Mouse (Mus musculus) E14TG2a.4 (cell line): ENCODE results near the gene Exoc3l.

Source experiments
- H3K27me3 ChIP-seq: 2 replicates; pipeline ENCODE4 v1.6.1; 2014; ENCODE audit warnings: low read length, control low read depth; ENCODE audit not compliant: insufficient read depth
- H3K36me3 ChIP-seq: 2 replicates; pipeline ENCODE4 v1.6.1; 2014; ENCODE audit warnings: low read length, control low read depth; ENCODE audit not compliant: insufficient read depth
- H3K4me1 ChIP-seq: replicated peaks from 2 replicates; pipeline ENCODE4 v1.6.1; 2014; ENCODE audit warnings: low read depth, low read length, control low read depth
- H3K4me3 ChIP-seq: replicated peaks from 2 replicates; pipeline ENCODE4 v1.5.1; 2014; ENCODE audit warnings: mild to moderate bottlenecking, low read length
- H3K9me3 ChIP-seq: 2 replicates; pipeline ENCODE4 v1.6.1; 2014; ENCODE audit warnings: low read length, control low read depth
- CTCF ChIP-seq: conservative IDR thresholded peaks from 2 replicates; pipeline ENCODE4 v1.5.1; 2014; ENCODE audit warnings: low read length
- NANOG ChIP-seq: IDR thresholded peaks from 2 replicates; pipeline ENCODE4 v1.6.1; 2014; ENCODE audit warnings: borderline replicate concordance, low read length, mixed read lengths
- POU5F1 ChIP-seq: IDR thresholded peaks from 2 replicates; pipeline ENCODE4 v1.6.1; 2014; ENCODE audit warnings: low read length, borderline replicate concordance

Exoc3l gene

DNA sequence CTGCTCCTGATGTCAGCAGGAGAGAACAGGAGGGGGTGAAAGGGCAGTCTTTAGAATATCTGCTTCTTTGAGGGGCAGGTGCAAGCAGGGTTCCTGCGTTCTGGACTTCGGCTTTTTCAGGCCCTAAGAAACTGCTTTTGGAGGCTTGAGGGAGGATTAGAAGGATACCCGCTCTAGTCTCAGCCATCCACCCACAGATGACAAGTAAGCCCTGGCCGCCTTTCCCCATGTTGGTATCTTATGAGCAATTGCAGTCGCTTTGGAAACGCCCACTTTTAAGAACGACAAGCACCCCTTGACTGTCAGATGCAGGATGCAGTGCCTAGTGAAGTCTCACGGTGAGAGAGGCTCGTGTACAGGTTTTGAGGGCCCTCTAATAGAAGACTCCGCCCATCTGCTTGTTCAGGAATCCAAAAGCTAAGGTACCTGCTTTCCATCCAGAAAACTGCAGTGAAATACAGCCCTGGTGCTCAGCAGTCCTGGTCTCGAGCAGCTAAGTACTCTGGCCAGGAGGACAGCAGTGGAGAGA lies 22.8 kb upstream of the Exoc3l start:
- Histone ChIP-seq H3K4me1 (no peaks in the 10 kb centered on the region), H3K9me3 (no peaks in the 10 kb centered on the region), H3K4me3 (no peak overlapping the region), H3K36me3 (peaks cover 83% of the 10 kb centered on the region), H3K27me3 (no peaks in the 10 kb centered on the region)
- TF ChIP-seq NANOG (no peak), POU5F1 (no peak), CTCF (no peak)

DNA sequence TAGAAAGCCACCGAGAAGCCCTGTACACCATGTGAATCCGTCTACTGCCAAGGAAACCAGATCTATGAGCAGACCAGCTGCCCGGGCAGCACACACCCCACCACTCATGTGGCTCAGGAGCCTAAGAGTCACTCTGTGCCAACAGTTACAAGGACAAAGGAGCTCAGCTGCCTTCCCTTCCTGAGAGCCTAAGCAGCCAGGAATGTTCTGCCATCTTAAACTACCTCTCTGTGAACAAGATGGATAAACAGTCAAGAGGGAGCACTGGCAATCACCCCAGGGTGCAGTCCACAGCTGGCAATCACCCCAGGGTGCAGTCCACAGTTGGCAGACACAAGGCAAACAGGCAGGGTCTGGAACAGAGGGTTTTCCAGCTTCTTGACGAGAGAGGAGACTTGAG lies 22.0 kb upstream of the Exoc3l start:
- H3K4me3 ChIP-seq = no peak overlapping the region
- H3K9me3 ChIP-seq = no peaks in the 10 kb centered on the region
- H3K36me3 ChIP-seq = peaks cover 84% of the 10 kb centered on the region
- no peak for TF ChIP-seq NANOG
- no peak for TF ChIP-seq CTCF
- no peak for TF ChIP-seq POU5F1
- H3K27me3 ChIP-seq = no peaks in the 10 kb centered on the region
- H3K4me1 ChIP-seq = no peaks in the 10 kb centered on the region

DNA sequence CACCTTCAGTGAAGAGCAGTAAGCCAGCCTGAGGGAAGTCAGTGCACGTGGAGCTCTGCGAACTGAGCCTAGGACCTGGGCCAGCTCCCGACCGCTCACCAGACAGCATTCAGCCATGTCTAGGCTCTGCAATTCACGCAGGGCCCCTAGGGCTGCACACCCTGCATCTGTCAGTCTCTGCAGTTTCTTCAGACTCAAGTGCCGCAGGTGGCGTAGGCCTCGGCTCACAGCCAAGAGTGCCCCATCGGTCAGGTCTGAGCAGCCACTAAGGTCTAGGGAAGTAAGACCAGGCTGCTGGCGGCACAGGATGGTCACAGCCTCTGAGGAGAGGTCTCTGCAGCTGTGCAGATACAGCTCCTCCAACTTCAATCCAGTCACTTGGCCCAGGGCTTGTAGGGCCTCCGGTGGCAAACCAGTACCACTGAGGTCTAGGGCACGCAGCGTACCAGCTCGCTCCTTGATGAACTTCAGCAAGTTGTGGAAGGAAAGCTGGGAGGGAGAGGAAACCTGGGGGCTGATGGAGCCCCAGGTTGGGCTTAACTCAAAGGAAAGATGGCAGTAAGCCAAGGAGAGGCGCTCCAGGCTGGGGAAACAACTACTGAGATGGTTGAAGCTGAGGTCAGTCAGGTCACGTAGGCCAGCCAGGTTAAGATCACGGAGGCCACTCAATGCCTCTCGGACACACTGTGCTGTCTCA lies 19.3 kb upstream of the Exoc3l start:
- H3K27me3 ChIP-seq = no peaks in the 10 kb centered on the region
- H3K4me1 ChIP-seq = no peaks in the 10 kb centered on the region
- no peak for TF ChIP-seq CTCF
- TF ChIP-seq POU5F1 = no peak
- TF ChIP-seq NANOG = no peak
- H3K9me3 ChIP-seq = no peaks in the 10 kb centered on the region
- H3K36me3 ChIP-seq = peaks cover 92% of the 10 kb centered on the region
- H3K4me3 ChIP-seq = no peak overlapping the region

DNA sequence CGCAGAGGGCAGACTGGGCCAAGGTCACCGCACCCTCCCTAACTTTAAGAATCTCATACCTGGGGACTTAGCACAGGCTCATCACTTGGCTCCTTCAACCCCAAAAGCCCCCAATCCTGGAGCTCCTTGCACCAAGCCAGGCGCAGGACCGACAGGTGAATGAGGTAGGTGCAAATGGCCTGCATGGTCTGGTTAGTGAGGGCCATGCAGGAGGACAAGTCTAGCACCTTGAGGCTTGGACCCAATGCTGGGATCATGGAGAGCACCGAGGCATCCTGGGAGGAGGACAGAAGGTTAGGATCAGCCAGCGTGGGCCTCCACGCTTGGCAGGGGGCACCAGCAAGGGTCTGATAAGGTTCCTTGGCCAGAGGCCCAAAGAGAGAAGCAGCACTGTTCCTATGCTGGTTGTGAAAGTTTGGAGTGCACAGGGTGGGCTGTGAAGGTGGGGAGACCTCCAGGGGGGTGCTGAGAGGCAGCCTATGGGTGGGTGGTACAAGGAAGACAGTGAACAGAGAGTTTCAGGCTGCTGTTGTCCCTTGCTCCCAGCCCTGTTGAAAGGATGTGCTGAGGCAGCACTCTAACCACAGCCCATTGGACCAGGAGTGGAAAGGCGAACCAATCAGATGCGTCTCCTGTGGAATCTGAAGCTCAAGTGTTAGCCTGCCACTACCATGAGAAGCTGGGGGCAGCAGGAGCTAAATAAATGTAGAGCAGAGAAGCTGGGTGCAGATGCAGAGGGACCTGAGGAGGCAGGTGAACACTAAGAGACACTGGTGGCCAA lies 17.9 kb upstream of the Exoc3l start:
- 0 out of 2 replicates have a peak, but pooled peaks cover 3% of the 10 kb centered on the region for H3K4me1 ChIP-seq
- TF ChIP-seq NANOG = no peak
- no peak for TF ChIP-seq POU5F1
- TF ChIP-seq CTCF = no peak
- H3K27me3 ChIP-seq = no peaks in the 10 kb centered on the region
- no peaks in the 10 kb centered on the region for H3K9me3 ChIP-seq
- no peak overlapping the region for H3K4me3 ChIP-seq
- H3K36me3 ChIP-seq = peaks cover 91% of the 10 kb centered on the region

DNA sequence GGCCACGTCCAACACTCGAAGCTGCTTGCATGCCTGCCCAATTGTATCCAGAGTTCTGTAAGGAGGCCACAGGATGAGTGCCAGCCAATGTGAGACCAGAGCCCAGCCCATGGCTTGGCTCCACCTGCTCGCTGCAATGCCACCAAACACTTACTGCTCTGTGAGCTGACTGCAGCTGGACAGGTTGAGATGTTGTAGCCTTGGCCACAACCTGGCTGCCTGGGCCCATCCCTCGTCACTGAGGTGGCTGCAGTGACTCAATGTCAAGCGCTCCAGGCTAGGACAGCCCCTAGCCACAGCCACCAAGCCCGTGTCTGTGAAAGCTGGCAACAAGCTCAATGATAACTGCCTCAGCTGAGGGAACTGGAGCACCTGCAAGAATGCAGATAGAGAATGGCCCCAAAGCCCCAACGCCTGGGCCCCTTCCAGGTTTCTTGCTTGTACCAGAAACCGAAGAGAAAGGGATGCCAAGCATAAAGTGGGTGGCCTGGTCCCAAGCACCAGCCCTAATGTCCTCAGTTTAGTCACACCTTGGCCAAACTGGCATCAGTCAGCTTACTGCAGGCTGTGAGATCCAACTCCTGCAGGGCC lies 17.1 kb upstream of the Exoc3l start:
- Histone ChIP-seq H3K9me3 (no peaks in the 10 kb centered on the region), H3K4me3 (no peak overlapping the region), H3K36me3 (peaks cover 93% of the 10 kb centered on the region), H3K4me1 (0 out of 2 replicates have a peak, but pooled peaks cover 5% of the 10 kb centered on the region), H3K27me3 (no peaks in the 10 kb centered on the region)
- TF ChIP-seq POU5F1 (no peak), NANOG (no peak), CTCF (no peak)

DNA sequence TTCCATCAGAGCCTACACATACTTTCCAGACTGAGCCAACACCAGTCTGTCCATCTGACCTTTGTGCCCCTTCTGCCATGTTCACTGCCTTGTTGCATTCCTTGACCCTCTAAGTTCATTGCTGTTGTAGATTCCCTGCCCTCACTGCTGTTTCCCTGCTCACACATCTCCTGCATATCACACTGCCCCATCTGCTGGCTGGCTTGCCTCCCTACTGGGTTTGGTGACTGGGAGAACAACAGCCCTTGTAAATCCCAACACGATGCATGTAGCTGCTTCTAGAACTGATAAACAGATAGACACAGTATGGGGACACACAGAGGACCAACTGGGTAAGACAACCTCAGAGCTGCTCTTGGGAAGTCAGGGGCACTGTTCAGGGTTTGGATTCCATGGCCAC lies 15.8 kb upstream of the Exoc3l start:
- Histone ChIP-seq H3K9me3 (no peaks in the 10 kb centered on the region), H3K4me1 (peaks cover 7% of the 10 kb centered on the region), H3K36me3 (peaks cover 95% of the 10 kb centered on the region), H3K4me3 (no peak overlapping the region), H3K27me3 (no peaks in the 10 kb centered on the region)
- TF ChIP-seq NANOG (no peak), POU5F1 (no peak)

DNA sequence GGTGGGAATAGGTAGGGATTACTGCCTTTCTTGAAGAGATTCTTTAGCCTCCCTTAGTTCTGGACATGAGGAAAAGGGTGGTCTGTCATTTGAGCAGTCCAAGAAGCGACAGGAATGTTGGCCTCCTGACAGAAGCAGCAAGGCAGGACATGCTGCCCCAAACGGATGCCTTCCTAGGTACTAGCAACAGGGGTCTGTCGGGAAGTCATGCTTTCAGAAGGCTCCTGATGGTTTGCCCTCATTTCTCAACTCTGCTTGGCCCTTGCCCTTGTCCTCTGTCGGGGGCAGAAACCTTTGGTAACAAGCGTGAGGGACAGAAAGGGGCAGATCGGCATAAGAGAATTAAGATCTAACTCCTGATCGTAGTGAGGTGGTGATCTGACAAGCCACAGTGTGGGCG lies 14.2 kb upstream of the Exoc3l start:
- TF ChIP-seq NANOG (no peak), POU5F1 (no peak), CTCF (no peak)
- Histone ChIP-seq H3K9me3 (no peaks in the 10 kb centered on the region), H3K4me1 (peaks cover 23% of the 10 kb centered on the region)

DNA sequence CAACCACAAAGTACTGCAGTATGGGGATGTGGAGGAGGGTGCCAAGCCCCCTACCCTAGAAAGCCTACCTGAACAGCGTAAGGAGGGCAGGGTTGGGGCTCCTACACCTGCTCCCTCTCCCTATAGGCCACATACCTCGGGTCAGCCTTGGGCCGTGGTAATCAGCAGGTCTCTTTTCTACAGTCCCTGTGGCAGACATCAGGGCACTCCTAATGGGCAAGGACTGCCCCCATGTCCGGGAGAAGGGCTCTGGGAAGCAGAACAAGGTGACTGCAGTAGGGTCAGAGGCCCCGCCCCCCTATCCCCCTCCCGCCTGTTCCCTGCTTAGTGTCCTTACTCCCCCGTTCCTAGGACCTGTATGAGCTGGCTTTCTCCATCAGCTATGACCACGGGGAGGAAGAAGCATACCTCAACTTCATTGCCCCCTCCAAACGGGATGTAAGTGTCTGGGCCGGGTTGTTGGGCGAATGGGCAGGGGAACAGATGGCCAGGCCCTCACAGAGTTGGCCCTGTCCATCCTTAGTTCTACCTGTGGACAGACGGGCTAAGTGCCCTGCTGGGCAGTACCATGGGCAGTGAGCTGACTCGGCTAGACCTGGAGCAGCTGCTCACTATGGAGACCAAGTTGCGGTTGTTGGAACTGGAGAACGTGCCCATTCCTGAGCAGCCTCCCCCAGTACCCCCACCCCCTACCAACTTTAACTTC lies 13.4 kb upstream of the Exoc3l start:
- no peaks in the 10 kb centered on the region for H3K9me3 ChIP-seq

More for the DNA sequence above, 14.2 kb upstream of the Exoc3l start:
- H3K36me3 ChIP-seq = peaks cover 87% of the 10 kb centered on the region
- no peaks in the 10 kb centered on the region for H3K27me3 ChIP-seq
- no peak overlapping the region for H3K4me3 ChIP-seq

More for the DNA sequence above, 13.4 kb upstream of the Exoc3l start:
- Histone ChIP-seq H3K4me3 (no peak overlapping the region), H3K4me1 (peaks cover 32% of the 10 kb centered on the region), H3K36me3 (peaks cover 86% of the 10 kb centered on the region), H3K27me3 (no peaks in the 10 kb centered on the region)
- TF ChIP-seq POU5F1 = no peak
- no peak for TF ChIP-seq CTCF
- no peak for TF ChIP-seq NANOG
